Mouse (Mus musculus) ES-E14 (cell line): ENCODE results near the gene Dnali1. TPM values are rescaled to one million over a fixed set of nuclear protein-coding genes. Genes with fewer than 3 reads are reported as not detected.

ENCODE experiments used
- DNase-seq: peaks from one replicate; pipeline ENCODE4 v3.0.0-alpha.2; 2013; ENCODE audit warnings: low read depth, low spot score
- H3K27ac ChIP-seq: 2 replicates; pipeline ENCODE4 v1.5.1; 2012; ENCODE audit warnings: low read depth, mild to moderate bottlenecking, low read length, moderate library complexity, mixed read lengths; ENCODE audit not compliant: poor library complexity, insufficient read depth, severe bottlenecking
- H3K36me3 ChIP-seq: 2 replicates; pipeline ENCODE4 v1.6.1; 2012; ENCODE audit warnings: mild to moderate bottlenecking, low read length, moderate library complexity, mixed read lengths; ENCODE audit not compliant: control insufficient read depth, poor library complexity, insufficient read depth, severe bottlenecking
- H3K4me1 ChIP-seq, 2 experiments: fragments of 150-350 bp in 1 of 2; sonication (generic) in 1 of 2; 2 replicates each; pipeline ENCODE4 v1.6.1; 2012; ENCODE audit warnings: low read length in 2 of 2, mild to moderate bottlenecking in 1 of 2, mixed read lengths in 1 of 2; ENCODE audit not compliant: control insufficient read depth in 2 of 2, insufficient read depth in 2 of 2, poor library complexity in 1 of 2
- H3K4me3 ChIP-seq, 2 experiments: fragments of 150-350 bp in 1 of 2; sonication (generic) in 1 of 2; 2 replicates each; pipeline ENCODE4 v1.5.1; 2012; ENCODE audit warnings: low read length in 2 of 2, low read depth in 1 of 2, mild to moderate bottlenecking in 1 of 2, mixed read lengths in 1 of 2; ENCODE audit not compliant: insufficient read depth in 1 of 2, poor library complexity in 1 of 2, severe bottlenecking in 1 of 2
- H3K9ac ChIP-seq: 2 replicates; pipeline ENCODE4 v1.6.1; 2012; ENCODE audit warnings: low read depth, mild to moderate bottlenecking, low read length, mixed read lengths; ENCODE audit not compliant: poor library complexity, insufficient read depth, severe bottlenecking
- H3K9me3 ChIP-seq: fragments of 150-350 bp; sonication (generic); 2 replicates; pipeline ENCODE4 v1.6.1; 2012; ENCODE audit warnings: low read depth, mild to moderate bottlenecking, low read length; ENCODE audit not compliant: control insufficient read depth, insufficient read depth
- CHD2 ChIP-seq: IDR thresholded peaks from 2 replicates; pipeline ENCODE4 v1.6.1; 2014; ENCODE audit warnings: mild to moderate bottlenecking, low read depth, low read length, inconsistent platforms
- HCFC1 ChIP-seq: IDR thresholded peaks from 2 replicates; pipeline ENCODE4 v1.6.1; 2012; ENCODE audit warnings: low read length, inconsistent platforms, borderline replicate concordance; ENCODE audit not compliant: insufficient read depth
- MAFK ChIP-seq: IDR thresholded peaks from 2 replicates; pipeline ENCODE4 v1.6.1; 2014; ENCODE audit warnings: mild to moderate bottlenecking, low read depth, low read length, inconsistent platforms; ENCODE audit not compliant: insufficient read depth
- ZC3H11A ChIP-seq: IDR thresholded peaks from 2 replicates; pipeline ENCODE4 v1.6.1; 2012; ENCODE audit warnings: low read depth, mild to moderate bottlenecking, inconsistent platforms, low read length, borderline replicate concordance
- ZNF384 ChIP-seq: IDR thresholded peaks from 2 replicates; pipeline ENCODE4 v1.6.1; 2012; ENCODE audit warnings: low read depth, low read length, inconsistent platforms
- in situ Hi-C, 2 experiments: fragments of 600-800 bp; cut with MboI; formaldehyde crosslinking; loops; one replicate each; pipeline ENCODE4 v1.15.1; 2025; ENCODE audit warnings: low sequenced_read_pairs in 2 of 2, inconsistent platforms in 1 of 2; ENCODE audit not compliant: unreplicated experiment in 2 of 2
- total RNA-seq: library from RNA; depleted of rRNA; stranded (reverse); fragments of 300-350 nt; gene quantifications from 2 replicates; pipeline ENCODE4 v1.2.3, GENCODE M21; 2012

Dnali1 gene
- total RNA-seq, 1 experiment, result not detected

GRCm38 (mm10) chr4:125029891-125030614, 35.5 kb downstream of the Dnali1 start:
- Histone ChIP-seq H3K4me3 (peak overlapping the region; percentile 87 to 90), H3K9ac (peak overlapping the region; percentile 96)

GRCm38 (mm10) chr4:125020780-125021538, 44.5 kb downstream of the Dnali1 start:
- Histone ChIP-seq H3K9me3 (no peaks in the 10 kb centered on the region), H3K4me1 (no peaks in the 10 kb centered on the region), H3K36me3 (no peaks in the 10 kb centered on the region), H3K27ac (no peak overlapping the region), H3K4me3 (no peak overlapping the region), H3K9ac (no peak overlapping the region)
- TF ChIP-seq ZC3H11A (no peak), HCFC1 (no peak), CHD2 (no peak), MAFK (no peak), ZNF384 (no peak)
- in situ Hi-C loops, result no loop called here
- no peak for DNase-seq

More at GRCm38 (mm10) chr4:125029891-125030614, 35.5 kb downstream of the Dnali1 start:
- Histone ChIP-seq H3K36me3 (peaks cover 1% of the 10 kb centered on the region; the same call in 1 of the 2 replicates), H3K9me3 (no peaks in the 10 kb centered on the region), H3K4me1 (peaks cover 3 to 4% of the 10 kb centered on the region in 2 experiments; a peak in 2 of 4 replicates), H3K27ac (peak overlapping the region; percentile 42; the same call in 1 of the 2 replicates)
- in situ Hi-C loops, result no loop called here
- TF ChIP-seq HCFC1 (peak; percentile 68; the same call in 1 of the 2 replicates), CHD2 (peak; percentile 44; the same call in 1 of the 2 replicates), ZNF384 (no peak), MAFK (no peak), ZC3H11A (0 out of 2 replicates have a peak, but pooled peaks have one; percentile 1)
- peak; percentile 90 for DNase-seq

- no peak overlapping the region for H3K9ac ChIP-seq
- no peak overlapping the region for H3K27ac ChIP-seq
- no peaks in the 10 kb centered on the region for H3K4me1 ChIP-seq
- DNase-seq, result no peak
- H3K9me3 ChIP-seq, result no peaks in the 10 kb centered on the region
- H3K4me3 ChIP-seq, result no peak overlapping the region
- in situ Hi-C loops, result no loop called here
- no peaks in the 10 kb centered on the region for H3K36me3 ChIP-seq
- TF ChIP-seq ZNF384, result no peak
These were observed 48.1 kb downstream of the Dnali1 start for GRCm38 (mm10) chr4:125017431-125017830.

- no peak for TF ChIP-seq MAFK
- TF ChIP-seq ZNF384, result no peak
- TF ChIP-seq CHD2, result no peak
- no peak for TF ChIP-seq HCFC1
- TF ChIP-seq ZC3H11A, result no peak
- H3K4me1 ChIP-seq, result no peaks in the 10 kb centered on the region
- H3K4me3 ChIP-seq, result no peak within 1 kb of the TSS
- H3K27ac ChIP-seq, result no peak within 1 kb of the TSS
- in situ Hi-C loops, result no loop called here
- no peak for DNase-seq
- no peak within 1 kb of the TSS for H3K9ac ChIP-seq
- no peaks in the 10 kb centered on the region for H3K9me3 ChIP-seq
- H3K36me3 ChIP-seq, result no peaks in the 10 kb centered on the region
These were observed 49.5 kb downstream of the Dnali1 start, which contains the start of gene Gnl2 for GRCm38 (mm10) chr4:125015806-125016635. Gene Gnl2, plus strand, starts transcription at chr4:125016585.
